Comparison of ENCODE assay signal across 8 mouse cellular contexts in the genomic region with DNA sequence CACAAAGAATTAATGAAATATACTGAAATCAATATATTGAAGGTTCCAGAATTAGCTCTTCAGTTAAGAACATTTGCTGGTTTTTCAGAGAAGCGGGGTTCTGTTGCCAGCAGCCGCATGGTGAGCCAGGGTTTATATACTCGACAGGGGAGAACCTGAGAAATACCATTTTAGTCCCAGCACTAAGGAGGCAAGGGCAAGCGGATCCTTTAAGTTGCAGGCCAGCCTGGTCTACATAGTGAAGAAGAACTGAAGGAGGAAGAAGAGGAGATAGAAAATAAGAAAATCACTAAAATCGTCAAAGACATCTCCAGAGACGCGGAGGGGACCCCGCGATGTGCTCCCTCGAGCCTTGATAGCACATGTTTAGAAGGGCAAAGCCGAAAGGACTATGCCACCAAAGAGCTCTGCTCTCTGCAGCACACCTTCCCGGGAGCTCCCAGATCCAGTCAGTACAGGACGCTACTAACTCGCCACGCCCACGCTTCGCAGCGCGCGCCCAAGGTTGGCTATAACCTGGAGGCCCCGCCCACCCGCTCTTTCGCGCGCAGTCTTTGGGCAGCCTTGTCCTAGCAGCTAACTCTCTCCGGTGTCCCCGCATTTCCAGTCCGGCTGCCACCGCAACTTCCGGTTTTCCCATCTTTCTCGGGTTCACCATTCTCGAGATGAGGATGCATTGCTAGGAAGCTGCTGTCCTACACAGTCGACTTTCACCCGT. TPM values are rescaled to one million over a fixed set of nuclear protein-coding genes. Genes with fewer than 3 reads are reported as not detected.
DNase-seq lines count a peak whose midpoint lies in the region; ATAC-seq and TF ChIP-seq lines count a peak whose summit lies in the region.

No protein-coding gene starts in this region.

- no peaks in the 10 kb centered on the region for H3K27me3 ChIP-seq in heart, embryonic 12.5 days (replicated peaks)
- H3K27me3 ChIP-seq in kidney, postnatal 0 days (ENCODE audit: insufficient read depth, low read length), result no peaks in the 10 kb centered on the region
- no peaks in the 10 kb centered on the region for H3K27me3 ChIP-seq in liver, embryonic 11.5 days (replicated peaks; ENCODE audit: control insufficient read depth, insufficient read depth, low read length)
- no peaks in the 10 kb centered on the region for H3K27me3 ChIP-seq in stomach, embryonic 14.5 days (ENCODE audit: control insufficient read depth, insufficient read depth, low read length)

- peak; percentile 100 for ATAC-seq in erythroid progenitor cell, adult 5-6 weeks (replicated peaks; ENCODE audit: low FRiP score, poor library complexity, severe bottlenecking)
- ATAC-seq in heart, embryonic 12.5 days (ENCODE audit: insufficient number of reproducible peaks, low FRiP score), result peak; percentile 97
- peak; percentile 100 for ATAC-seq in kidney, postnatal 0 days (replicated peaks; ENCODE audit: low FRiP score, low read depth)
- peak; percentile 99 for ATAC-seq in liver, embryonic 11.5 days (replicated peaks; ENCODE audit: low FRiP score)
- peak; percentile 100 for ATAC-seq in stomach, embryonic 14.5 days (ENCODE audit: insufficient number of reproducible peaks, insufficient read depth, low FRiP score, low read depth)

- no peaks in the 10 kb centered on the region for H3K4me1 ChIP-seq in heart, embryonic 12.5 days (replicated peaks)
- no peaks in the 10 kb centered on the region for H3K4me1 ChIP-seq in kidney, postnatal 0 days (replicated peaks; ENCODE audit: insufficient read depth, low read length)
- no peaks in the 10 kb centered on the region for H3K4me1 ChIP-seq in liver, embryonic 11.5 days (replicated peaks; ENCODE audit: control insufficient read depth, insufficient read depth, low read length)
- no peaks in the 10 kb centered on the region for H3K4me1 ChIP-seq in stomach, embryonic 14.5 days (ENCODE audit: control insufficient read depth, insufficient read depth, low read length)

- peak overlapping the region; percentile 67 for H3K9ac ChIP-seq in heart, embryonic 12.5 days
- peak overlapping the region; percentile 43; the same call in 1 of the 2 replicates for H3K9ac ChIP-seq in kidney, postnatal 0 days (ENCODE audit: low read depth, low read length)
- H3K9ac ChIP-seq in liver, embryonic 11.5 days (ENCODE audit: low read depth, low read length), result peak overlapping the region; percentile 66
- H3K9ac ChIP-seq in stomach, embryonic 14.5 days (replicated peaks; ENCODE audit: low read depth, low read length), result peak overlapping the region; percentile 47

- peak overlapping the region; percentile 79 for H3K4me2 ChIP-seq in heart, embryonic 12.5 days
- H3K4me2 ChIP-seq in kidney, postnatal 0 days (ENCODE audit: low read length), result peak overlapping the region; percentile 60
- H3K4me2 ChIP-seq in liver, embryonic 11.5 days, result peak overlapping the region; percentile 84
- peak overlapping the region; percentile 73 for H3K4me2 ChIP-seq in stomach, embryonic 14.5 days (replicated peaks; ENCODE audit: low read depth, low read length)

- no peaks in the 10 kb centered on the region for H3K9me3 ChIP-seq in heart, embryonic 12.5 days (replicated peaks)
- H3K9me3 ChIP-seq in kidney, postnatal 0 days (replicated peaks; ENCODE audit: low read length), result no peaks in the 10 kb centered on the region
- no peaks in the 10 kb centered on the region for H3K9me3 ChIP-seq in liver, embryonic 11.5 days (ENCODE audit: control insufficient read depth, low read length)
- no peaks in the 10 kb centered on the region for H3K9me3 ChIP-seq in stomach, embryonic 14.5 days (ENCODE audit: control insufficient read depth, low read depth, low read length)

- 7% methylated on average over 34 of the region's 34 CpGs for WGBS in heart, embryonic 12.5 days
- 7% methylated on average over 34 of the region's 34 CpGs for WGBS in kidney, postnatal 0 days
- WGBS in liver, embryonic 11.5 days, result 7% methylated on average over 34 of the region's 34 CpGs
- 6% methylated on average over 34 of the region's 34 CpGs for WGBS in stomach, embryonic 14.5 days

- 0 out of 2 replicates have a peak overlapping the region, but pooled peaks have one; percentile 23 for H3K27ac ChIP-seq in heart, embryonic 12.5 days (ENCODE audit: poor library complexity, severe bottlenecking)
- 0 out of 2 replicates have a peak overlapping the region, but pooled peaks have one; percentile 47 for H3K27ac ChIP-seq in kidney, postnatal 0 days
- H3K27ac ChIP-seq in liver, embryonic 11.5 days (ENCODE audit: low read depth, low read length), result 0 out of 2 replicates have a peak overlapping the region, but pooled peaks have one; percentile 42
- H3K27ac ChIP-seq in stomach, embryonic 14.5 days (ENCODE audit: low read length), result peak overlapping the region; percentile 64

- DNase-seq in CD4-positive helper T cell, adult 2 months (ENCODE audit: low read depth, low spot score), result peak; percentile 87
- peak; percentile 89 for DNase-seq in brain, embryonic 18.5 days (ENCODE audit: low read depth, low spot score)
- DNase-seq in kidney, postnatal 0 days (ENCODE audit: low spot score), result peak; percentile 99
- DNase-seq in liver, embryonic 11.5 days (ENCODE audit: low spot score), result peak; percentile 97
- peak; percentile 89 for DNase-seq in naive thymus-derived CD4-positive, alpha-beta T cell, adult 2 months (ENCODE audit: low read depth)

- peak overlapping the region; percentile 52 for H3K4me3 ChIP-seq in heart, embryonic 12.5 days
- peak overlapping the region; percentile 33 for H3K4me3 ChIP-seq in kidney, postnatal 0 days (replicated peaks; ENCODE audit: low read depth, low read length)
- peak overlapping the region; percentile 56 for H3K4me3 ChIP-seq in liver, embryonic 11.5 days (ENCODE audit: low read depth, low read length)
- peak overlapping the region; percentile 48 for H3K4me3 ChIP-seq in stomach, embryonic 14.5 days (ENCODE audit: low read depth, low read length)

- no peaks in the 10 kb centered on the region for H3K36me3 ChIP-seq in heart, embryonic 12.5 days
- no peaks in the 10 kb centered on the region for H3K36me3 ChIP-seq in kidney, postnatal 0 days (ENCODE audit: insufficient read depth, low read length)
- no peaks in the 10 kb centered on the region for H3K36me3 ChIP-seq in liver, embryonic 11.5 days (ENCODE audit: control insufficient read depth, insufficient read depth, low read length)
- H3K36me3 ChIP-seq in stomach, embryonic 14.5 days (ENCODE audit: control insufficient read depth, insufficient read depth, low read length), result no peaks in the 10 kb centered on the region

- no peak; the same call in 1 of the 2 replicates for TF ChIP-seq CTCF in kidney, postnatal 0 days (IDR thresholded peaks at IDR 0.05; ENCODE audit: low read depth)

RNA-seq across cellular contexts. Expression of a gene that starts 6.9 kb away (rescaled TPM):
- total RNA-seq in erythroid progenitor cell, adult 5-6 weeks (2015; ENCODE audit: low replicate concordance), result not detected in 2 replicates
- not detected in 2 replicates for total RNA-seq in erythroid progenitor cell, adult 5-6 weeks (2017; ENCODE audit: low replicate concordance)
- polyA plus RNA-seq in heart, embryonic 12.5 days (2016; fragmentation: Nextera tagmentation; extraction: Ambion mirVana), result 9.1 and 10.7 TPM in 2 replicates
- polyA plus RNA-seq in kidney, postnatal 0 days (2015; fragmentation: Nextera tagmentation; extraction: Ambion mirVana), result 12.6 and 14.3 TPM in 2 replicates
- polyA plus RNA-seq in liver, embryonic 11.5 days (2014; fragmentation: Nextera tagmentation; extraction: Ambion mirVana), result 5.6 and 6.3 TPM in 2 replicates
- polyA plus RNA-seq in stomach, embryonic 14.5 days (2014; fragmentation: Nextera tagmentation; extraction: Ambion mirVana), result 13.6 and 15.7 TPM in 2 replicates

RNA-seq across cellular contexts. Expression of a gene that starts 8.3 kb away (rescaled TPM):
- not detected in 2 replicates for total RNA-seq in erythroid progenitor cell, adult 5-6 weeks (2015; ENCODE audit: low replicate concordance)
- total RNA-seq in erythroid progenitor cell, adult 5-6 weeks (2017; ENCODE audit: low replicate concordance), result not detected in 2 replicates
- not detected in 2 replicates for polyA plus RNA-seq in heart, embryonic 12.5 days (2016; fragmentation: Nextera tagmentation; extraction: Ambion mirVana)
- not detected in 2 replicates for polyA plus RNA-seq in kidney, postnatal 0 days (2015; fragmentation: Nextera tagmentation; extraction: Ambion mirVana)
- polyA plus RNA-seq in liver, embryonic 11.5 days (2014; fragmentation: Nextera tagmentation; extraction: Ambion mirVana), result 0.12 and 0.25 TPM in 2 replicates
- polyA plus RNA-seq in stomach, embryonic 14.5 days (2014; fragmentation: Nextera tagmentation; extraction: Ambion mirVana), result 0.10 TPM in 1 of 2 replicates, not detected in the other

RNA-seq across cellular contexts. Expression of a gene that starts 28.3 kb away (rescaled TPM):
- total RNA-seq in erythroid progenitor cell, adult 5-6 weeks (2015; ENCODE audit: low replicate concordance), result 2.2 and 3.4 TPM in 2 replicates
- total RNA-seq in erythroid progenitor cell, adult 5-6 weeks (2017; ENCODE audit: low replicate concordance), result 0.90 and 1.4 TPM in 2 replicates
- 14.1 and 16.9 TPM in 2 replicates for polyA plus RNA-seq in heart, embryonic 12.5 days (2016; fragmentation: Nextera tagmentation; extraction: Ambion mirVana)
- polyA plus RNA-seq in kidney, postnatal 0 days (2015; fragmentation: Nextera tagmentation; extraction: Ambion mirVana), result 16.8 and 19.1 TPM in 2 replicates
- 14.3 and 14.8 TPM in 2 replicates for polyA plus RNA-seq in liver, embryonic 11.5 days (2014; fragmentation: Nextera tagmentation; extraction: Ambion mirVana)
- 18.1 and 18.9 TPM in 2 replicates for polyA plus RNA-seq in stomach, embryonic 14.5 days (2014; fragmentation: Nextera tagmentation; extraction: Ambion mirVana)

RNA-seq across cellular contexts. Expression of a gene that starts 52.7 kb away (rescaled TPM):
- 4.6 and 7.9 TPM in 2 replicates for total RNA-seq in erythroid progenitor cell, adult 5-6 weeks (2015; ENCODE audit: low replicate concordance)
- total RNA-seq in erythroid progenitor cell, adult 5-6 weeks (2017; ENCODE audit: low replicate concordance), result 1.3 and 1.5 TPM in 2 replicates
- polyA plus RNA-seq in heart, embryonic 12.5 days (2016; fragmentation: Nextera tagmentation; extraction: Ambion mirVana), result 0.42 and 0.75 TPM in 2 replicates
- polyA plus RNA-seq in kidney, postnatal 0 days (2015; fragmentation: Nextera tagmentation; extraction: Ambion mirVana), result 0.66 and 0.92 TPM in 2 replicates
- polyA plus RNA-seq in liver, embryonic 11.5 days (2014; fragmentation: Nextera tagmentation; extraction: Ambion mirVana), result 0.27 TPM in 1 of 2 replicates, not detected in the other
- 0.74 and 0.77 TPM in 2 replicates for polyA plus RNA-seq in stomach, embryonic 14.5 days (2014; fragmentation: Nextera tagmentation; extraction: Ambion mirVana)

Comparison
In these comparisons a context has a peak if more than half of its experiments do, and no peak if none do; other contexts are left out.
1. Peak in every context shown above with its lines: DNase-seq, ATAC-seq, H3K4me3 ChIP-seq and H3K27ac ChIP-seq.